Mouse (Mus musculus): Measurements from ENCODE around the gene Arhgef40. TPM values are rescaled to one million over a fixed set of nuclear protein-coding genes. Genes with fewer than 3 reads are reported as not detected.

The Arhgef40 gene
- polyA plus RNA-seq (2014; fragmentation: Nextera tagmentation; extraction: Ambion mirVana) = 49.5 and 51.1 TPM in 2 replicates

GRCm38 (mm10) chr14:51984247-51985231, at the start of gene Arhgef40:
Gene Arhgef40, plus strand, starts transcription at chr14:51984719.
- 1% methylated on average over 56 of the region's 74 CpGs for WGBS
- ATAC-seq = peak; percentile 91
- no peaks in the 10 kb centered on the region for H3K27me3 ChIP-seq (replicated peaks; ENCODE audit: control insufficient read depth, insufficient read depth, low read length)
- no peaks in the 10 kb centered on the region for H3K9me3 ChIP-seq (replicated peaks; ENCODE audit: control insufficient read depth, low read length)
- H3K9ac ChIP-seq (ENCODE audit: low read length) = peak within 1 kb of the TSS; percentile 87
- peaks cover 14% of the 10 kb centered on the region; the same call in 1 of the 2 replicates for H3K4me1 ChIP-seq (ENCODE audit: control insufficient read depth, insufficient read depth, low read length)
- peak within 1 kb of the TSS; percentile 70 for H3K4me3 ChIP-seq (ENCODE audit: low read depth, low read length)
- peak within 1 kb of the TSS; percentile 89 for H3K27ac ChIP-seq (ENCODE audit: low read depth, low read length)
- peak; percentile 88 for DNase-seq (ENCODE audit: low spot score)
- H3K36me3 ChIP-seq (ENCODE audit: control insufficient read depth, insufficient read depth, low read length) = peaks cover 24% of the 10 kb centered on the region
- H3K4me2 ChIP-seq (ENCODE audit: low read length) = peak within 1 kb of the TSS; percentile 97

GRCm38 (mm10) chr14:51939005-51939404, 45.5 kb upstream of the Arhgef40 start:
- no peak overlapping the region for H3K4me2 ChIP-seq (ENCODE audit: low read length)
- no peaks in the 10 kb centered on the region for H3K27me3 ChIP-seq (replicated peaks; ENCODE audit: control insufficient read depth, insufficient read depth, low read length)
- no peaks in the 10 kb centered on the region for H3K36me3 ChIP-seq (ENCODE audit: control insufficient read depth, insufficient read depth, low read length)
- H3K27ac ChIP-seq (ENCODE audit: low read depth, low read length) = no peak overlapping the region
- ATAC-seq (no peak), DNase-seq (ENCODE audit: low spot score) (no peak)
- H3K4me1 ChIP-seq (ENCODE audit: control insufficient read depth, insufficient read depth, low read length) = no peaks in the 10 kb centered on the region
- 85% methylated on average over 9 of the region's 9 CpGs for WGBS
- H3K9me3 ChIP-seq (replicated peaks; ENCODE audit: control insufficient read depth, low read length) = no peaks in the 10 kb centered on the region
- H3K9ac ChIP-seq (ENCODE audit: low read length) = no peak overlapping the region
- H3K4me3 ChIP-seq (ENCODE audit: low read depth, low read length) = no peak overlapping the region

- DNase-seq (ENCODE audit: low spot score) (no peak), ATAC-seq (no peak)
- Histone ChIP-seq H3K4me1 (ENCODE audit: control insufficient read depth, insufficient read depth, low read length) (no peaks in the 10 kb centered on the region), H3K9ac (ENCODE audit: low read length) (no peak overlapping the region), H3K27me3 (replicated peaks; ENCODE audit: control insufficient read depth, insufficient read depth, low read length) (no peaks in the 10 kb centered on the region), H3K4me3 (ENCODE audit: low read depth, low read length) (no peak overlapping the region), H3K27ac (ENCODE audit: low read depth, low read length) (no peak overlapping the region), H3K36me3 (ENCODE audit: control insufficient read depth, insufficient read depth, low read length) (no peaks in the 10 kb centered on the region), H3K4me2 (ENCODE audit: low read length) (no peak overlapping the region), H3K9me3 (replicated peaks; ENCODE audit: control insufficient read depth, low read length) (no peaks in the 10 kb centered on the region)
- WGBS = 40% methylated on average over 8 of the region's 8 CpGs
Observed at GRCm38 (mm10) chr14:51940944-51941560, 43.5 kb upstream of the Arhgef40 start.

- no peak overlapping the region for H3K27ac ChIP-seq (ENCODE audit: low read depth, low read length)
Observed at GRCm38 (mm10) chr14:51941577-51941976, 42.9 kb upstream of the Arhgef40 start.

GRCm38 (mm10) chr14:51942236-51942635, 42.3 kb upstream of the Arhgef40 start:
- no peaks in the 10 kb centered on the region for H3K27me3 ChIP-seq (replicated peaks; ENCODE audit: control insufficient read depth, insufficient read depth, low read length)
- 78% methylated on average over 7 of the region's 7 CpGs for WGBS
- no peak overlapping the region for H3K4me3 ChIP-seq (ENCODE audit: low read depth, low read length)
- H3K36me3 ChIP-seq (ENCODE audit: control insufficient read depth, insufficient read depth, low read length) = no peaks in the 10 kb centered on the region
- no peaks in the 10 kb centered on the region for H3K9me3 ChIP-seq (replicated peaks; ENCODE audit: control insufficient read depth, low read length)
- no peak overlapping the region for H3K9ac ChIP-seq (ENCODE audit: low read length)
- H3K4me2 ChIP-seq (ENCODE audit: low read length) = no peak overlapping the region
- no peaks in the 10 kb centered on the region for H3K4me1 ChIP-seq (ENCODE audit: control insufficient read depth, insufficient read depth, low read length)
- no peak for ATAC-seq
- H3K27ac ChIP-seq (ENCODE audit: low read depth, low read length) = no peak overlapping the region
- DNase-seq (ENCODE audit: low spot score) = no peak

More at GRCm38 (mm10) chr14:51941577-51941976, 42.9 kb upstream of the Arhgef40 start:
- DNase-seq (ENCODE audit: low spot score) (no peak), ATAC-seq (no peak)
- Histone ChIP-seq H3K4me2 (ENCODE audit: low read length) (no peak overlapping the region), H3K9me3 (replicated peaks; ENCODE audit: control insufficient read depth, low read length) (no peaks in the 10 kb centered on the region), H3K4me1 (ENCODE audit: control insufficient read depth, insufficient read depth, low read length) (no peaks in the 10 kb centered on the region), H3K27me3 (replicated peaks; ENCODE audit: control insufficient read depth, insufficient read depth, low read length) (no peaks in the 10 kb centered on the region), H3K36me3 (ENCODE audit: control insufficient read depth, insufficient read depth, low read length) (no peaks in the 10 kb centered on the region), H3K4me3 (ENCODE audit: low read depth, low read length) (no peak overlapping the region), H3K9ac (ENCODE audit: low read length) (no peak overlapping the region)
- WGBS = 50% methylated on average over 9 of the region's 9 CpGs

GRCm38 (mm10) chr14:51943336-51943735, 41.2 kb upstream of the Arhgef40 start:
- Histone ChIP-seq H3K27me3 (replicated peaks; ENCODE audit: control insufficient read depth, insufficient read depth, low read length) (no peaks in the 10 kb centered on the region), H3K4me1 (ENCODE audit: control insufficient read depth, insufficient read depth, low read length) (no peaks in the 10 kb centered on the region), H3K4me3 (ENCODE audit: low read depth, low read length) (no peak overlapping the region), H3K9me3 (replicated peaks; ENCODE audit: control insufficient read depth, low read length) (no peaks in the 10 kb centered on the region), H3K36me3 (ENCODE audit: control insufficient read depth, insufficient read depth, low read length) (no peaks in the 10 kb centered on the region), H3K4me2 (ENCODE audit: low read length) (no peak overlapping the region), H3K27ac (ENCODE audit: low read depth, low read length) (no peak overlapping the region), H3K9ac (ENCODE audit: low read length) (no peak overlapping the region)
- no peak for ATAC-seq
- DNase-seq (ENCODE audit: low spot score) = no peak
- 85% methylated on average over 6 of the region's 6 CpGs for WGBS

GRCm38 (mm10) chr14:51960316-51960715, 24.2 kb upstream of the Arhgef40 start:
- WGBS = 89% methylated on average over 2 of the region's 2 CpGs
- Histone ChIP-seq H3K4me3 (ENCODE audit: low read depth, low read length) (no peak overlapping the region), H3K4me1 (ENCODE audit: control insufficient read depth, insufficient read depth, low read length) (no peaks in the 10 kb centered on the region), H3K27me3 (replicated peaks; ENCODE audit: control insufficient read depth, insufficient read depth, low read length) (no peaks in the 10 kb centered on the region), H3K9me3 (replicated peaks; ENCODE audit: control insufficient read depth, low read length) (no peaks in the 10 kb centered on the region), H3K4me2 (ENCODE audit: low read length) (no peak overlapping the region), H3K36me3 (ENCODE audit: control insufficient read depth, insufficient read depth, low read length) (no peaks in the 10 kb centered on the region), H3K27ac (ENCODE audit: low read depth, low read length) (no peak overlapping the region), H3K9ac (ENCODE audit: low read length) (no peak overlapping the region)
- ATAC-seq = no peak
- no peak for DNase-seq (ENCODE audit: low spot score)

GRCm38 (mm10) chr14:51967400-51967799, 17.1 kb upstream of the Arhgef40 start:
- ATAC-seq = no peak
- H3K36me3 ChIP-seq (ENCODE audit: control insufficient read depth, insufficient read depth, low read length) = no peaks in the 10 kb centered on the region
- H3K4me1 ChIP-seq (ENCODE audit: control insufficient read depth, insufficient read depth, low read length) = no peaks in the 10 kb centered on the region
- H3K4me3 ChIP-seq (ENCODE audit: low read depth, low read length) = no peak overlapping the region
- no peak overlapping the region for H3K27ac ChIP-seq (ENCODE audit: low read depth, low read length)
- H3K9me3 ChIP-seq (replicated peaks; ENCODE audit: control insufficient read depth, low read length) = no peaks in the 10 kb centered on the region
- H3K27me3 ChIP-seq (replicated peaks; ENCODE audit: control insufficient read depth, insufficient read depth, low read length) = no peaks in the 10 kb centered on the region
- no peak overlapping the region for H3K4me2 ChIP-seq (ENCODE audit: low read length)
- WGBS = 81% methylated on average over 3 of the region's 3 CpGs
- peak; percentile 24 for DNase-seq (ENCODE audit: low spot score)
- H3K9ac ChIP-seq (ENCODE audit: low read length) = no peak overlapping the region

- H3K4me1 ChIP-seq (ENCODE audit: control insufficient read depth, insufficient read depth, low read length) = peaks cover 7% of the 10 kb centered on the region; the same call in 1 of the 2 replicates
- no peak overlapping the region for H3K4me2 ChIP-seq (ENCODE audit: low read length)
- no peak overlapping the region for H3K9ac ChIP-seq (ENCODE audit: low read length)
- DNase-seq (ENCODE audit: low spot score) = no peak
- H3K36me3 ChIP-seq (ENCODE audit: control insufficient read depth, insufficient read depth, low read length) = no peaks in the 10 kb centered on the region
- WGBS = 92% methylated on average over 3 of the region's 3 CpGs
- H3K27me3 ChIP-seq (replicated peaks; ENCODE audit: control insufficient read depth, insufficient read depth, low read length) = no peaks in the 10 kb centered on the region
- ATAC-seq = no peak
- no peak overlapping the region for H3K27ac ChIP-seq (ENCODE audit: low read depth, low read length)
- H3K9me3 ChIP-seq (replicated peaks; ENCODE audit: control insufficient read depth, low read length) = no peaks in the 10 kb centered on the region
- no peak overlapping the region for H3K4me3 ChIP-seq (ENCODE audit: low read depth, low read length)
Observed at GRCm38 (mm10) chr14:51979252-51979651, 5.3 kb upstream of the Arhgef40 start.
